Mouse (Mus musculus) megakaryocyte, embryonic 14.5 days (primary cell): ENCODE results near the gene Pgam5.

Experiments
- FLI1 ChIP-seq: IDR thresholded peaks from 2 replicates; pipeline ENCODE4 v1.6.1; 2012; ENCODE audit warnings: low read length, inconsistent platforms, mixed read lengths
- GATA1 ChIP-seq: IDR thresholded peaks from 3 replicates; pipeline ENCODE4 v1.6.1; 2012; ENCODE audit warnings: mixed read lengths, low read length, inconsistent platforms, borderline replicate concordance

DNA sequence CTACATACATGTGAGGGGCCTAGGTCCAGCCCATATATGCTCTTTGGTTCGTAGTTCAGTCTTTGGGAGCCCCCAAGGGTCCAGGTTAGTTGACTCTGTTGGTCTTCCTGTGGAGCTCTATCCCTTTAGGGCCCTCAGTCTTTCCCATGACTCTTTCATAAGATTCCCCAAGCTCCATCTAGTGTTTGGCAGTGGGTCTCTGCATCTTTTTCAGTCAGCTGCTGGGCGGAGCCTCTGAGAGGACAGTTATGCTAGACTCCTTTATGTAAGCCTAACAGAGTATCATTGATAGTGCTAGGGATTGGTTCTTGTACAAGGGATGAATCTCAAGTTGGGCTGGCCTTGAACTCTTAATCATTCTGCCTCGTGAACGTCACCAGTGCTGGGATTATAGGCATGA, 49.4 kb downstream of the Pgam5 start:
- TF ChIP-seq GATA1 = no peak
- TF ChIP-seq FLI1 = no peak
